Mouse (Mus musculus) intestine, embryonic 14.5 days (tissue): ENCODE measurements around the gene Rad51. TPM values are rescaled to one million over a fixed set of nuclear protein-coding genes. Genes with fewer than 3 reads are reported as not detected.

Experiments
- ATAC-seq: fragments of 200-750 bp; cut with Nextera tagmentation; replicated peaks from 2 replicates; pipeline ENCODE4 v1.8.0; 2017; ENCODE audit warnings: low read depth, moderate number of reproducible peaks, moderate TSS enrichment, moderate library complexity; ENCODE audit not compliant: low FRiP score, low TSS enrichment
- DNase-seq: peaks from one replicate; pipeline ENCODE4 v3.0.0-alpha.2; 2018; ENCODE audit warnings: low spot score
- H3K27ac ChIP-seq: fragments of 300-500 bp; sonication (generic); 2 replicates; pipeline ENCODE4 v1.5.1; 2014; ENCODE audit warnings: low read depth, mild to moderate bottlenecking, control low read depth
- H3K27me3 ChIP-seq: fragments of 300-500 bp; sonication (generic); replicated peaks from 2 replicates; pipeline ENCODE4 v1.6.1; 2014; ENCODE audit warnings: low read length, control low read depth; ENCODE audit not compliant: control insufficient read depth, insufficient read depth
- H3K36me3 ChIP-seq: fragments of 300-500 bp; sonication (generic); 2 replicates; pipeline ENCODE4 v1.6.1; 2014; ENCODE audit warnings: low read length, control low read depth; ENCODE audit not compliant: control insufficient read depth, insufficient read depth
- H3K4me1 ChIP-seq: fragments of 300-500 bp; sonication (generic); replicated peaks from 2 replicates; pipeline ENCODE4 v1.6.1; 2014; ENCODE audit warnings: low read length, control low read depth, mixed read lengths; ENCODE audit not compliant: control insufficient read depth, insufficient read depth
- H3K4me2 ChIP-seq: fragments of 300-500 bp; sonication (generic); 2 replicates; pipeline ENCODE4 v1.6.1; 2014; ENCODE audit warnings: low read length
- H3K4me3 ChIP-seq: fragments of 300-500 bp; sonication (generic); 2 replicates; pipeline ENCODE4 v1.5.1; 2014; ENCODE audit warnings: low read depth, low read length, control low read depth, mixed read lengths
- H3K9ac ChIP-seq: fragments of 300-500 bp; sonication (generic); 2 replicates; pipeline ENCODE4 v1.6.1; 2014; ENCODE audit warnings: mild to moderate bottlenecking, low read length
- H3K9me3 ChIP-seq: fragments of 300-500 bp; sonication (generic); 2 replicates; pipeline ENCODE4 v1.6.1; 2016; ENCODE audit warnings: low read length, control low read depth; ENCODE audit not compliant: control insufficient read depth
- WGBS: fragments of 180-500 bp; shearing (Covaris S2); extraction: QIAGEN DNeasy Blood & Tissue Kit; methylation state at CpG from one replicate; pipeline ENCODE4 v1.1.7; 2014; 5-methylcytosine and 5-hydroxymethylcytosine counted together
- polyA plus RNA-seq: library from polyadenylated mRNA; unstranded; fragments of >200 nt; fragmentation: Nextera tagmentation; extraction: Ambion mirVana; gene quantifications from 2 replicates; pipeline ENCODE4 v1.2.1, GENCODE M21; 2014

The Rad51 gene
- polyA plus RNA-seq, 1 experiment from 2014 or later, result 50.2 TPM

DNA sequence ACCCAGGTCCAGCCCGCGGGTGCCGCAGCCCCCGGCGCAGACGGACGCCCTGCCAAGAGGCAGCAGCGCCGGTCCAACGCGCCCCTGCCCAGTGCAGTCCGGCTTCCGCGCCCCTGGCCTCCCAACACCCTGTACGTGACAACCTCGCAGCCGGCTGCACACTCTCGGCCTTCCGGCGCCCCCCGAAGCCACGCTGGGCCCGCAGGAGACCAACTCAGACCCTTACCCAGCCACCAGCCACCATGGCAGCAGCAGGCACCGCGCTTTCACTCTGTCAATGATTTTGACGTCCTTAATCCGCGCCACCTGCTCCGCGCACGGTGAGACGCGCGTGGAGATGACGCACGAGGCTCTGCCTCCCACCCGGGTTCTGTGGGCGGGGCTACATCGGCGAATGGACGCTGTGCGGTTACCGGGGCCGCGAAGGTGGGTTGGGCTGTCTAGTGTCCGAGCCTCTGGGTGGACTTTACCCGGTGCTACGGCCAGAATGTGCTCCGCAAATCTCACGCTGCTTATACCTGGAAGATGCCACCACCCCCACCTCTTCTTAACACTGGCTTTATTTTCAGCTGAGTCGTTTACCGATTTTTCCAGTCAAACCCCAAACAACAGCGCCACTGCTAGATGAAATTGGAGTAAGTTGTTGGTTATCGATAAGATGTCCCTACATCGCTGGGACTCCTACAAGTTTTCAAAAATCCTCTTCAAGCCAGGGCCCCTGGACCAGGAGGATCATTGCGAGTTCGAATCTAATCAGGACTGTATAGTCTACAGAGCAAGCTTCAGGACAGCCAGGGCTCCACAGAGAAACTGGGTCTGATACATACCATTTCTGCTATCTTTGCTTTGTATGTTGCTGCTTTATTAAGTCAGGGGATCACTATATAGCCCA, 44.3 kb downstream of the Rad51 start, which contains the start of gene Rmdn3:
Gene Rmdn3 (minus strand): TSS at position 354 of the 892 bp plus-strand sequence.
- Histone ChIP-seq H3K4me1 (peaks cover 10% of the 10 kb centered on the region), H3K4me3 (peak within 1 kb of the TSS; percentile 94), H3K9ac (peak within 1 kb of the TSS; percentile 85), H3K9me3 (no peaks in the 10 kb centered on the region), H3K27me3 (no peaks in the 10 kb centered on the region), H3K36me3 (peaks cover 14% of the 10 kb centered on the region), H3K4me2 (peak within 1 kb of the TSS; percentile 72), H3K27ac (peak within 1 kb of the TSS; percentile 22; the same call in 1 of the 2 replicates)
- DNase-seq (peak; percentile 97), ATAC-seq (peak; percentile 89)
- 1% methylated on average over 55 of the region's 57 CpGs for WGBS

DNA sequence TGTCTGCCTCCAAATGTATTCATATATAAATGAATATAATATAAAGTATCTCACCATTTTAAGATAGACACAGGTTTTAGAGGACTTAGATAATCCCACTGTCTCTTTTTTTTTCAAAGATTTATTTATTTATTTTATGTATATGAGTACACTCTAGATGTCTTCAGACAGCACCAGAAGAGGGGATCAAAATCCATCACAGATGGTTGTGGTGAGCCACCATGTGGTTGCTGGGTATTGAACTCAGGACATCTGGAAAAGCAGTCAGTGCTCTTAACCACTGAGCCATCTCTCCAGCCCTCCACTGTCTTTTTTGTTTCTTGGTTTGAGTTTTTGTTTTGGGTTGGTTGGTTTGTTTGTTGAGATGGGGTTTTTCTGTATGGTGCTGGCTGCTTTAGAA, 45.2 kb downstream of the Rad51 start:
- Histone ChIP-seq H3K4me3 (no peak overlapping the region), H3K36me3 (peaks cover 4% of the 10 kb centered on the region; the same call in 1 of the 2 replicates), H3K27me3 (no peaks in the 10 kb centered on the region), H3K4me2 (no peak overlapping the region; the same call in 1 of the 2 replicates), H3K9ac (no peak overlapping the region), H3K27ac (no peak overlapping the region), H3K4me1 (peaks cover 10% of the 10 kb centered on the region), H3K9me3 (no peaks in the 10 kb centered on the region)
- ATAC-seq (no peak), DNase-seq (no peak)

DNA sequence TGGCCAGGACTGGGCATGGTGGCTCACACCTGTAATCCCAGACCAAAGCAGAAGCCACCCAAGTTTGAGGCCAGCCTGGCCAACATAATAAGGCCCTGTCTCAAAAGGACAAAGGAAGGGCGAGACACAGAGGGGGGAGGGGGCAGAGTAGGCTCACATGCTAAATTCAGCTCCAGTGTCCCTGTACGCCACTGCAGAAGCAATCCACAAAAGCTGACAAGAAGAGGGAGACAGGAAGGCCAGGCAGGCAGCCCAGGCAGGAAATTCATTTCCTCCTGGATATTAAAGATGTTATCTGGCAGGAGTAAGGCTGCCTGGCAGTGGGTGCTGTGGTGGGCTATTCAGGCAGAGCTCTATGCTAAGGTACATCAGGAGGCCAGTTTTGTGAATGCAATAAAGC, 48.7 kb downstream of the Rad51 start:
- Histone ChIP-seq H3K27me3 (peaks cover 6% of the 10 kb centered on the region), H3K4me1 (no peaks in the 10 kb centered on the region), H3K36me3 (no peaks in the 10 kb centered on the region), H3K27ac (no peak overlapping the region), H3K9me3 (no peaks in the 10 kb centered on the region), H3K4me2 (no peak overlapping the region), H3K4me3 (no peak overlapping the region), H3K9ac (no peak overlapping the region)
- ATAC-seq, result no peak
- 33% methylated on average over 2 of the region's 2 CpGs for WGBS
- DNase-seq, result no peak

DNA sequence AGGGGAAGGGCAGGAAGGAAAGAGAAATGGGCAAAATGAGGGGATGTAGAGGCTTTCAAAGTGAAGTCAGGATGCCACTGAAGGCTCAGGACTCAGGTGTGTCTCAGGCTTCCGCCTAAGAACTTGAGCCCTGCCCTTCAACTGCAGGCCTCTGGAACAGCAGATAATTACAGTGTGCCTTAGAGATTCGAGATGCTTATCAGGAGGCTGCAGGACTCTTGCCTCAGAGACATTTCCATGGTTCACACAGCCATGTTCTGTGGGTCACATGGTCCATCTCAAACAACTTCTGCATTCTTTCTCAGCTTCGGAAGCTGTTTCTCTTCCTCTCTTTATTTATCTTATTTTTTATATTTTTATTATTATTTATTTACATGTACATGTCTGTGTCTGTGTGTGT, 50.5 kb downstream of the Rad51 start:
- no peak overlapping the region for H3K27ac ChIP-seq
- H3K9me3 ChIP-seq, result no peaks in the 10 kb centered on the region
- WGBS, result 54% methylated on average over 3 of the region's 3 CpGs
- no peak overlapping the region for H3K9ac ChIP-seq
- no peak for ATAC-seq
- peaks cover 13% of the 10 kb centered on the region for H3K27me3 ChIP-seq
- no peaks in the 10 kb centered on the region for H3K36me3 ChIP-seq
- no peak overlapping the region for H3K4me2 ChIP-seq
- peaks cover 5% of the 10 kb centered on the region; the same call in 1 of the 2 replicates for H3K4me1 ChIP-seq
- no peak for DNase-seq
- H3K4me3 ChIP-seq, result no peak overlapping the region

DNA sequence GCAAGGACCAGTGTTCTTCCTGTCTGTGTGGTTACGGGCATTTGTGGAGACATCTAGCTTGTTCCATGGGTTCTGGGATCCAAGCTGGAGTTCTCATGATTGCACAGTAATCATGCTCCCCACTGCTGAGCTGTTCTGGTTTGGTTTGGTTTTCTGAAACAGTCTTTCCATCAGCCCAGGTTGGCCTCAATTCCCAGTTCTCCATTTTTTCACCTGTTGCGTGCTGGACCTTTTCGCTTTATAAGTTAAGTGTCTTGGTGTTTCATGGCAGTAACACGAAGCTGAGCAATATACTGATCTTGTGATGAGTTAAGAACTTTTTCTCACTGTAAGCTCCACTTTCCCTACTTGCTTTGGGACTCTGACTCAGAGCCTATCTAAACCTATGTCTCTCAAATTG, 51.4 kb downstream of the Rad51 start:
- H3K9me3 ChIP-seq, result no peaks in the 10 kb centered on the region
- H3K36me3 ChIP-seq, result no peaks in the 10 kb centered on the region
- ATAC-seq, result no peak
- 82% methylated on average over 4 of the region's 4 CpGs for WGBS
- H3K4me3 ChIP-seq, result no peak overlapping the region
- no peak overlapping the region for H3K4me2 ChIP-seq
- H3K27ac ChIP-seq, result no peak overlapping the region
- peaks cover 5% of the 10 kb centered on the region; the same call in 1 of the 2 replicates for H3K4me1 ChIP-seq
- no peak overlapping the region for H3K9ac ChIP-seq
- DNase-seq, result no peak
- peaks cover 13% of the 10 kb centered on the region for H3K27me3 ChIP-seq

DNA sequence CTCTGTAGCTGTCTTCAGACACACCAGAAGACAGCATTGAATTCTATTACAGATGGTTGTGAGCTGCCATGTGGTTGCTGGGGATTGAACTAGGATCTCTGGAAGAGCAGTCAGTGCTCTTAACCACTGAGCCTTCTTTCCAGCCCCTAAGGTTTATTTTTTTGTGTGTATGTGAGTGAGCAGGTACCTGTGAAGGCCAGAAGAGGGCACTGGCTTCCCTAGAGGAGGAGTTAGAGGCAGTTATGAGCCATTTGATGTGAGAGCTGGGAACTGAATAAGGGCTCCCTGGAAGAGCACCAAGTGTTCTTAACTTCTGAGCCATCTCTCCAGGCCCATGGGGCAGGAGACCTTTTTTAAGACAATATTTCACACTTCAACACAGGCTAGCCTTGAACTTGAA, 52.8 kb downstream of the Rad51 start:
- H3K9ac ChIP-seq, result no peak overlapping the region
- DNase-seq (no peak), ATAC-seq (no peak)
- H3K36me3 ChIP-seq, result no peaks in the 10 kb centered on the region
- H3K4me3 ChIP-seq, result no peak overlapping the region
- no peak overlapping the region for H3K27ac ChIP-seq
- H3K9me3 ChIP-seq, result no peaks in the 10 kb centered on the region
- no peak overlapping the region for H3K4me2 ChIP-seq
- peaks cover 5% of the 10 kb centered on the region; the same call in 1 of the 2 replicates for H3K4me1 ChIP-seq
- peaks cover 13% of the 10 kb centered on the region for H3K27me3 ChIP-seq

DNA sequence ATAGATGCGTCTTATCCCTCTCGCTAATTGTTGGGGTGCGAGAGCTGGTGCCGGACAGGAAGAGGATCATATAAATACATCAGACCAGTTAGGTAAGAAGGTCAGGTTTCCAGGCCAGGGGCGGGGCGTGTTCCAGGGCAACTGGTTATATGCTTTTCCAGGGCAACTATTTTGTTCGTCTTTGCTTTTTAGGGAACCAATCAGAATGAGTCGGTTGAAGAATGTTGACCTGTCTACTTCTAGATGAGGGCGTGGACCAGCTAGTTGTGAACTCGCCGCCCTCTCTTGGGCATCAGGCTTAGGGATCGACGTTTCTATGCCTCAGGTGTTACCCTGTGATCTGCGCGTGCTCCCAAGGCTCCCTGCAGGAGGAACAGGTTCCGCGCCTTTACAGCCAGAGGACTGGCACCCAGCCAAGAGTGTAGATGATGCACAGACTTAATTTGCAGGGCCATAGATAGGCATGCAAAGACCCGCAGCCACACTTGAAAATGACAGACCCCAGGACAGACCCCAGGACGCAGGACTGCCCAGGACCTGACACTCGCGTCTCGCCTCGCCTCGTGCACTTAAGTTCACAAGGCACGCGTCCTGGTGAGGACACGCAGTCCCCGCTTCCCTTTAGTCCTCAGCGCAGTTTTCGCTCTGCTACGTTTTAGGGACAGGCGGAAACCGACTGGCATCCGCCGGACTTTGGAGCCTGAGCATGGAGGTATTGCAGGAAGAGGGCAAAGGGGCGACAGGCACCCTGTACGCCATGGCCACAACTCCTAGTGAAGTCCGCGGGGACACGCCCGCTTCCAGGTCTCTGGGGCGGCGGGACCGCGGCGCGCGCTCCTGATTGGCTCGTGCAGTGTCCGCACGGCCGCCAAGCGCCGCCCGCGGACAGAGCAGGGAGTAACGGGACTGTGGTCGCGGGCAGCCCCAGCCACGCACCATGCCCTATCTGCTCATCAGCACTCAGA, 54.6 kb downstream of the Rad51 start, which contains the start of gene Gchfr:
Gene Gchfr (plus strand): TSS at position 873 of the 965 bp plus-strand sequence.
- Histone ChIP-seq H3K36me3 (no peaks in the 10 kb centered on the region), H3K4me1 (peaks cover 5% of the 10 kb centered on the region; the same call in 1 of the 2 replicates), H3K9ac (peak within 1 kb of the TSS; percentile 27), H3K27ac (no peak within 1 kb of the TSS), H3K4me3 (peak within 1 kb of the TSS; percentile 56), H3K4me2 (peak within 1 kb of the TSS; percentile 99), H3K27me3 (peaks cover 13% of the 10 kb centered on the region), H3K9me3 (no peaks in the 10 kb centered on the region)
- WGBS, result under 1% methylated on average over 52 of the region's 60 CpGs
- DNase-seq (peak; percentile 88), ATAC-seq (peak; percentile 85)

DNA sequence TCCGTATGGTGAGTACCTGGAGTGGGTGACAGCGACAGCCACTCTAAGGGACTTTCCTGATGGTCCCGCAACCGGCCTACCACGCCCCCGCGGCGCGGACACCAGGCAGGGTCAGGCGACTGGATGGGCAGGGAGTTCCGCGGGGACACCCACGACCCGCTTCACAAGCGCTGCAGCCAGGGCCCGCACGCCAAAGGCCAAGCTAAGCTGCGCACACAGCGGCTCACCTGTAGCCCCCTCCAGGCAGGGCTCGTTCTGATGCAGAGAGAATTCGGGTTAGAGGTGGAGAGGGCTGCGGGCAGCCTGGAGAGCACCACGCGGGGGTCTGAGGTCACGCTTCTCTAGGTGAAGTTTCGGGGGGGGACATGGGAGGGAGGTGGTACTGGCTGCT, 55.3 kb downstream of the Rad51 start:
- Histone ChIP-seq H3K4me3 (peak overlapping the region; percentile 56), H3K9me3 (no peaks in the 10 kb centered on the region), H3K36me3 (no peaks in the 10 kb centered on the region), H3K27ac (no peak overlapping the region), H3K9ac (peak overlapping the region; percentile 27), H3K27me3 (peaks cover 13% of the 10 kb centered on the region), H3K4me1 (peaks cover 8% of the 10 kb centered on the region), H3K4me2 (peak overlapping the region; percentile 99)
- WGBS, result 4% methylated on average over 26 of the region's 26 CpGs
- DNase-seq, result no peak
- peak; percentile 12; the same call in 1 of the 2 replicates for ATAC-seq
